Mouse (Mus musculus) limb, embryonic 14.5 days (tissue): ENCODE results near the gene Map2k6. TPM values are rescaled to one million over a fixed set of nuclear protein-coding genes. Genes with fewer than 3 reads are reported as not detected.

Source experiments
- ATAC-seq: fragments of 200-750 bp; cut with Nextera tagmentation; 2 replicates; pipeline ENCODE4 v1.8.0; 2017; ENCODE audit warnings: low read depth, moderate number of reproducible peaks, moderate TSS enrichment; ENCODE audit not compliant: low FRiP score
- DNase-seq: peaks from one replicate; pipeline ENCODE4 v3.0.0-alpha.2; 2015; ENCODE audit warnings: low spot score
- H3K27ac ChIP-seq: fragments of 300-500 bp; sonication (generic); replicated peaks from 2 replicates; pipeline ENCODE4 v1.5.1; 2014; ENCODE audit warnings: low read depth, mild to moderate bottlenecking, low read length, moderate library complexity, mixed read lengths
- H3K27me3 ChIP-seq: fragments of 300-500 bp; sonication (generic); 2 replicates; pipeline ENCODE4 v1.6.1; 2014; ENCODE audit warnings: low read length, mixed read lengths; ENCODE audit not compliant: control insufficient read depth, insufficient read depth
- H3K36me3 ChIP-seq: fragments of 300-500 bp; sonication (generic); 2 replicates; pipeline ENCODE4 v1.6.1; 2014; ENCODE audit warnings: mild to moderate bottlenecking, low read length, moderate library complexity, mixed read lengths; ENCODE audit not compliant: control insufficient read depth, insufficient read depth
- H3K4me1 ChIP-seq: fragments of 300-500 bp; sonication (generic); 2 replicates; pipeline ENCODE4 v1.6.1; 2014; ENCODE audit warnings: antibody characterized with exemption, low read length, mixed read lengths; ENCODE audit not compliant: control insufficient read depth, insufficient read depth
- H3K4me2 ChIP-seq: fragments of 300-500 bp; sonication (generic); replicated peaks from 2 replicates; pipeline ENCODE4 v1.6.1; 2014; ENCODE audit warnings: low read depth, mild to moderate bottlenecking, low read length, moderate library complexity; ENCODE audit not compliant: severe bottlenecking
- H3K4me3 ChIP-seq: fragments of 300-500 bp; sonication (generic); replicated peaks from 2 replicates; pipeline ENCODE4 v1.5.1; 2014; ENCODE audit warnings: low read length
- H3K9ac ChIP-seq: fragments of 300-500 bp; sonication (generic); 2 replicates; pipeline ENCODE4 v1.6.1; 2014; ENCODE audit warnings: mild to moderate bottlenecking, low read depth, low read length, moderate library complexity; ENCODE audit not compliant: severe bottlenecking
- H3K9me3 ChIP-seq: fragments of 300-500 bp; sonication (generic); 2 replicates; pipeline ENCODE4 v1.6.1; 2016; ENCODE audit warnings: low read length; ENCODE audit not compliant: control insufficient read depth
- POLR2A ChIP-seq: fragments of 200-500 bp; IDR thresholded peaks from 2 replicates; pipeline ENCODE4 v1.8.0; 2012; ENCODE audit warnings: inconsistent platforms, mild to moderate bottlenecking, moderate library complexity, borderline replicate concordance; ENCODE audit not compliant: insufficient read depth, insufficient read length; ENCODE audit errors: extremely low read depth
- WGBS: fragments of 180-500 bp; shearing (Covaris S2); extraction: QIAGEN DNeasy Blood & Tissue Kit; methylation state at CpG from one replicate; pipeline ENCODE4 v1.1.7; 2014; 5-methylcytosine and 5-hydroxymethylcytosine counted together
- polyA plus RNA-seq, 2 experiments: library from polyadenylated mRNA; depleted of rRNA in 1 of 2; stranded (reverse) in 1 of 2; unstranded in 1 of 2; fragments of >200 nt; fragmentation: Nextera tagmentation in 1 of 2; extraction: Ambion mirVana in 1 of 2; gene quantifications; 2 replicates each; pipeline versions ENCODE4 v1.2.1 to v1.2.3; 2012 to 2014

The Map2k6 gene
- polyA plus RNA-seq, 2 experiments = 17.4 to 23.7 TPM

- Histone ChIP-seq H3K27ac (no peak overlapping the region), H3K9me3 (no peaks in the 10 kb centered on the region), H3K4me1 (no peaks in the 10 kb centered on the region), H3K36me3 (peaks cover 63% of the 10 kb centered on the region), H3K4me2 (no peak overlapping the region), H3K27me3 (no peaks in the 10 kb centered on the region), H3K9ac (no peak overlapping the region), H3K4me3 (no peak overlapping the region)
- TF ChIP-seq POLR2A = no peak
- WGBS = 79% methylated on average over 4 of the region's 4 CpGs
- ATAC-seq (no peak), DNase-seq (no peak)
Observed at GRCm38 (mm10) chr11:110495323-110496060, 96.6 kb downstream of the Map2k6 start.

- peak; percentile 65 for DNase-seq
Observed at GRCm38 (mm10) chr11:110496061-110496446, 97.1 kb downstream of the Map2k6 start.

GRCm38 (mm10) chr11:110497743-110498142, 98.8 kb downstream of the Map2k6 start:
- H3K4me1 ChIP-seq = no peaks in the 10 kb centered on the region
- 84% methylated on average over 8 of the region's 8 CpGs for WGBS
- H3K4me2 ChIP-seq = no peak overlapping the region
- no peak for ATAC-seq
- no peaks in the 10 kb centered on the region for H3K27me3 ChIP-seq
- no peak overlapping the region for H3K27ac ChIP-seq
- no peaks in the 10 kb centered on the region for H3K9me3 ChIP-seq
- no peak for TF ChIP-seq POLR2A
- no peak overlapping the region for H3K4me3 ChIP-seq
- H3K9ac ChIP-seq = no peak overlapping the region
- peaks cover 70% of the 10 kb centered on the region for H3K36me3 ChIP-seq
- no peak for DNase-seq

More at GRCm38 (mm10) chr11:110496061-110496446, 97.1 kb downstream of the Map2k6 start:
- Histone ChIP-seq H3K4me2 (no peak overlapping the region), H3K4me1 (no peaks in the 10 kb centered on the region), H3K4me3 (no peak overlapping the region), H3K27ac (no peak overlapping the region), H3K27me3 (no peaks in the 10 kb centered on the region), H3K9me3 (no peaks in the 10 kb centered on the region), H3K36me3 (peaks cover 69% of the 10 kb centered on the region), H3K9ac (no peak overlapping the region)
- no peak for ATAC-seq
- TF ChIP-seq POLR2A = no peak
- WGBS = 54% methylated on average over 12 of the region's 12 CpGs

- TF ChIP-seq POLR2A = no peak
- Histone ChIP-seq H3K36me3 (peaks cover 65% of the 10 kb centered on the region), H3K4me3 (no peak overlapping the region), H3K4me1 (no peaks in the 10 kb centered on the region), H3K9ac (no peak overlapping the region), H3K4me2 (no peak overlapping the region), H3K27me3 (no peaks in the 10 kb centered on the region), H3K9me3 (no peaks in the 10 kb centered on the region), H3K27ac (no peak overlapping the region)
- WGBS = 54% methylated on average over 6 of the region's 6 CpGs
- DNase-seq (peak; percentile 78), ATAC-seq (no peak)
Observed at GRCm38 (mm10) chr11:110498651-110499213, 99.8 kb downstream of the Map2k6 start.

- ATAC-seq (no peak), DNase-seq (no peak)
- 92% methylated on average over 11 of the region's 11 CpGs for WGBS
- H3K9ac ChIP-seq = no peak overlapping the region
- H3K27me3 ChIP-seq = no peaks in the 10 kb centered on the region
- H3K9me3 ChIP-seq = no peaks in the 10 kb centered on the region
- no peak overlapping the region for H3K27ac ChIP-seq
- H3K4me3 ChIP-seq = no peak overlapping the region
- no peak for TF ChIP-seq POLR2A
- H3K36me3 ChIP-seq = peaks cover 68% of the 10 kb centered on the region
- no peaks in the 10 kb centered on the region for H3K4me1 ChIP-seq
- no peak overlapping the region for H3K4me2 ChIP-seq
Observed at GRCm38 (mm10) chr11:110502937-110503670, 104.2 kb downstream of the Map2k6 start.
